Mouse (Mus musculus) neural tube, embryonic 11.5 days (tissue): Measurements from ENCODE around the gene Batf3. TPM values are rescaled to one million over a fixed set of nuclear protein-coding genes. Genes with fewer than 3 reads are reported as not detected.

Experiments used
- ATAC-seq: fragments of 200-750 bp; cut with Nextera tagmentation; 2 replicates; pipeline ENCODE4 v1.8.0; 2017; ENCODE audit warnings: moderate number of reproducible peaks, mild to moderate bottlenecking, moderate TSS enrichment, moderate library complexity; ENCODE audit not compliant: insufficient read depth, low FRiP score, low TSS enrichment
- DNase-seq: peaks from one replicate; pipeline ENCODE4 v3.0.0-alpha.2; 2015; ENCODE audit warnings: low spot score
- H3K27ac ChIP-seq: fragments of 300-500 bp; sonication (generic); 2 replicates; pipeline ENCODE4 v1.5.1; 2014; ENCODE audit warnings: low read depth, mild to moderate bottlenecking, low read length
- H3K27me3 ChIP-seq: fragments of 300-500 bp; sonication (generic); 2 replicates; pipeline ENCODE4 v1.6.1; 2014; ENCODE audit warnings: mild to moderate bottlenecking, low read length, mixed read lengths; ENCODE audit not compliant: control insufficient read depth, insufficient read depth
- H3K36me3 ChIP-seq: fragments of 300-500 bp; sonication (generic); 2 replicates; pipeline ENCODE4 v1.6.1; 2014; ENCODE audit warnings: mild to moderate bottlenecking, low read length, moderate library complexity, mixed read lengths; ENCODE audit not compliant: control insufficient read depth, insufficient read depth
- H3K4me1 ChIP-seq: fragments of 300-500 bp; sonication (generic); 2 replicates; pipeline ENCODE4 v1.6.1; 2014; ENCODE audit warnings: low read length, mixed read lengths; ENCODE audit not compliant: control insufficient read depth, insufficient read depth
- H3K4me2 ChIP-seq: fragments of 300-500 bp; sonication (generic); 2 replicates; pipeline ENCODE4 v1.6.1; 2014; ENCODE audit warnings: low read depth, mild to moderate bottlenecking, moderate library complexity
- H3K4me3 ChIP-seq: fragments of 300-500 bp; sonication (generic); 2 replicates; pipeline ENCODE4 v1.5.1; 2014; ENCODE audit warnings: low read depth, low read length
- H3K9ac ChIP-seq: fragments of 300-500 bp; sonication (generic); 2 replicates; pipeline ENCODE4 v1.6.1; 2014; ENCODE audit warnings: mild to moderate bottlenecking, low read length
- H3K9me3 ChIP-seq: fragments of 300-500 bp; sonication (generic); 2 replicates; pipeline ENCODE4 v1.6.1; 2016; ENCODE audit warnings: low read length; ENCODE audit not compliant: control insufficient read depth
- WGBS: fragments of 180-500 bp; shearing (Covaris S2); extraction: QIAGEN DNeasy Blood & Tissue Kit; methylation state at CpG from one replicate; pipeline ENCODE4 v1.1.7; 2014; 5-methylcytosine and 5-hydroxymethylcytosine counted together
- polyA plus RNA-seq: library from polyadenylated mRNA; unstranded; fragments of >200 nt; fragmentation: Nextera tagmentation; extraction: Ambion mirVana; gene quantifications from 2 replicates; pipeline ENCODE4 v1.2.1, GENCODE M21; 2014

Gene Batf3
- 4.7 and 4.8 TPM in 2 replicates for polyA plus RNA-seq

DNA sequence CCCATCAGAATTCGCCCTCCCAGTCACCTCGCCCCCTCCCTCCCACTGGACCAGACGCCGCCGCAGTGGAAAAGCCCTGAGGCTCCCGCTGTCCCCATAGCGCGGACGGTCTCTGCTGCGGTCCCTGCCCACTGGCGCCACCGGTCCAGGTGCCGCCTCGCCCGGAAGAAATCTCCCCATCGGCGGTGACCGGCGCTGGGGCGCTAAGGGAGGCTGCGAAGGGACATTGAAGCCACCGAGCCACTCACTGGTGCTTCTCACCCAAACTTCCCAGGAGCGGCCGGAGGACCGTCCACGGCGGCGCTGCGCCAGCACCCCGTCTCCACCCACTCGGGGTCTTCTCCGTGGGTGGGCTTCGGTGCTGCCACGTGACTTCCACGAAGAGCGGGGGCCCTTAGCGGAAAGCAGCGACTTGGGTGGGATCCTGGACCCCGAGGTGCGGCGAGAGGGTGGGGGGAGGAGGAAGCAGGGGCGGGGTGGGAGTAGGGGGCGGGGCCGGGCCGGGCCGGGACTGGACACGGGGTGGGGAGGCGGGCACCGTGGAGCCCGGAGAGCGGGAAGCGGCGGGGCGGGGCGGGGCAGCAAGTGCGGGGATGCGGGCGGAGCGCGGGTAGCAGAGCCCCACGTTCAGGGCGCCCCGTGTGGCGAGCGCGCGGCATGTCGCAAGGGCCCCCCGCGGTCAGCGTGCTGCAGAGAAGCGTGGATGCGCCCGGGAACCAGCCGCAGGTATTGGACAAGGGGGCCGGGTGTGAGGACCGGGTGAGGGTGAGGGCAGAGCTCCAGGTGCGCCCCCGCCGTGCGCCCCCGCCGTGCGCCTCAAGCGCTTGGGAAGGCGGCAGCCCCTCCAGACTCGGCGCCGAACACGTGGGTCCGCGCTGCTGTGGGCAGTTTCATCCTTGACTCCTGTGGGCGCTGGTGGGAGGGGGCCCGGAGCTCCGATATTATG lies at the start of gene Batf3:
Gene Batf3, plus strand, starts transcription at position 46 of the 946 bp plus-strand sequence.
- under 1% methylated on average over 86 of the region's 95 CpGs for WGBS
- Histone ChIP-seq H3K27ac (no peak within 1 kb of the TSS), H3K4me2 (peak within 1 kb of the TSS; percentile 98), H3K9me3 (no peaks in the 10 kb centered on the region), H3K36me3 (no peaks in the 10 kb centered on the region), H3K27me3 (peaks cover 9% of the 10 kb centered on the region), H3K4me1 (no peaks in the 10 kb centered on the region), H3K4me3 (peak within 1 kb of the TSS; percentile 54), H3K9ac (peak within 1 kb of the TSS; percentile 54)
- peak; percentile 69 for DNase-seq
- peak; percentile 86 for ATAC-seq

DNA sequence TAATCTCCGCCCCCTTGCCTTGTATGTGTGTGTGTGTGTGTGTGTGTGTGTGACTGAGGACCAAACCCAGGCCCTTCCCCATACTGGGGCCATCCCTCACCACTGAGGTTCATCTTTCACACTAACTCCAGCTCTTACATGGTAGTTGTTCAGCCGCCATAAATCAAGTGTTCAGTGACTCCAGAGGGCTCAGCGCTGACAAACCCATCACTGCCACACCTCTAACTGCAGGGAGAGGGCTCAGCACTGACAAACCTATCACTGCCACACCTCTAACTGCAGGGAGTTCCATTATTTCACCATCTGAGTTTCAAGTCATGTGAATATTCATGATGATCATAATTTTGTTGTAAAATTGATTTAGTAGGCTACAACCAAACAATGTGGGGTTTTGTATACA lies 44.1 kb upstream of the Batf3 start:
- no peak overlapping the region for H3K4me2 ChIP-seq
- no peaks in the 10 kb centered on the region for H3K9me3 ChIP-seq
- no peaks in the 10 kb centered on the region for H3K36me3 ChIP-seq
- WGBS, result 85% methylated on average over 3 of the region's 3 CpGs
- no peaks in the 10 kb centered on the region for H3K27me3 ChIP-seq
- H3K27ac ChIP-seq, result no peak overlapping the region
- ATAC-seq, result no peak
- no peaks in the 10 kb centered on the region for H3K4me1 ChIP-seq
- no peak for DNase-seq
- no peak overlapping the region for H3K4me3 ChIP-seq
- no peak overlapping the region for H3K9ac ChIP-seq

DNA sequence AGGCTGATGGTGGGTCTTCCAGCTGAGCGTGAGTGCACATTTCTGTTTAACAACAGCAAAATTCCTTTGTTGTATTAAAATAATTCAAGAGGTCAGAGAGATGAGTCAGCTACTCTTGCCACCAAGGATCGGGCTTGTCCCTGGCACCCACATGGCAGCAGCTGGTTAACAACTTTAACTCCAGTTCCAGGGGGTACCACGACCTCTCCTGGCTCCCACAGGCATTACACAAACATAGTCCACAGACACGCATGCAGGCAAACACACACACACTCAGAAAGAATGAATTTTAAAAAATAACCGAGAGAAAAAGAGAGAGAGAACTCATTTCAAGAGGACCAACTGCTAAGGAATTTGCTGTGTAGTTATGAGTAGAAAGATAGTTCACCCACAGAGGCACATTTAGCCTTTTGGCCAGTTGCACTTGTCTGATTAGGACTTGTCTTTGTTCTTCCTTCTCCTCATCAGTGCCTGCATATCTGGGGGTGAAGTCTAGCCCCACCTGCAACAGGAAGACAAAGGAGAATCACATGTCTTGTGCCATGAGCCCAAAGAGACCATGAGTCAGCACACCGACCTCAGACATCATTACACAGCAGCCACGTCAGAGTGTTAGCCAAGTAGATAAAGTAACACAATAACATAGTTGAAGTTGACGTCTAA lies 42.6 kb upstream of the Batf3 start:
- DNase-seq, result no peak
- Histone ChIP-seq H3K9ac (no peak overlapping the region), H3K27me3 (no peaks in the 10 kb centered on the region), H3K9me3 (no peaks in the 10 kb centered on the region), H3K27ac (no peak overlapping the region), H3K36me3 (no peaks in the 10 kb centered on the region), H3K4me2 (no peak overlapping the region), H3K4me1 (no peaks in the 10 kb centered on the region), H3K4me3 (no peak overlapping the region)
- 75% methylated on average over 8 of the region's 8 CpGs for WGBS
- no peak for ATAC-seq

DNA sequence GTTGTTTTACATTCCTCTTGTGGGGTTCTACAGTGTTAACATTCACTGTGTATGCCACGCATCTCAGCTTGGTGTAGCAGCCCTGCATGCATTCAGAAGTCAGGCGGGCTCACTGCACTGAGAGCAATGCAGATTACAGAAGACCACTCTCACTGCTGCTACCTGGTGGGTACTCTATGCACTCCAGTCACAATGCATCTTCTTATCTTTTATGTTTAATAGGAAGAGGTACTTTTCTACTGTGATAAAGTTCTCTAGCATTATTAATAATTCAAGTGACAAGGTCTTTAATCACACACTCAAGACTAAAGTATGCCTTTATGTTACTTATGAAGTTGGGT lies 42.1 kb upstream of the Batf3 start:
- H3K27me3 ChIP-seq, result no peaks in the 10 kb centered on the region
- no peak overlapping the region for H3K9ac ChIP-seq
- H3K9me3 ChIP-seq, result no peaks in the 10 kb centered on the region
- ATAC-seq, result no peak
- no peak overlapping the region for H3K27ac ChIP-seq
- no peaks in the 10 kb centered on the region for H3K36me3 ChIP-seq
- H3K4me1 ChIP-seq, result no peaks in the 10 kb centered on the region
- H3K4me2 ChIP-seq, result no peak overlapping the region
- WGBS, result 74% methylated on average over 2 of the region's 2 CpGs
- no peak overlapping the region for H3K4me3 ChIP-seq
- no peak for DNase-seq

DNA sequence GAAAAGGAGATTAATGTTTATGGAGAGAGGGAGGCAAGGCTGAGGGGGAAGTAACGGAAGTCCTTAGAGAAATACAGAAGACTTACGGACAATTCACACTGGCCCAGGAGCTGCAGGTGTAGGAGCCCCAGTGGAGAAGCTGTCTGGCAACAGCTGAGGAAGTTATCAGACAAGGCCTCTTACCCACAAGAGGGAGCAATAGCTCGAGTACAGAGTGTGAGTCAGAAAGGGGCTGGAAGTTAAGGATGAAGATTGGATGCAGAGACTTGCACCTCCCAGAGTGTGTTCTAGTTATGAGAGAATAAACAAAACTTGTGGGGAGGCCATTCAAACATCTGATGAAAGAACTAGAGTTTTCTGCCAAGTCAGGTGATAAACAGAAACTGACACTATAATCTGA lies 40.2 kb upstream of the Batf3 start:
- no peaks in the 10 kb centered on the region for H3K9me3 ChIP-seq
- no peak overlapping the region for H3K4me3 ChIP-seq
- no peaks in the 10 kb centered on the region for H3K27me3 ChIP-seq
- WGBS, result 73% methylated on average over 3 of the region's 3 CpGs
- H3K4me1 ChIP-seq, result no peaks in the 10 kb centered on the region
- no peak overlapping the region for H3K27ac ChIP-seq
- no peak overlapping the region for H3K9ac ChIP-seq
- ATAC-seq (no peak), DNase-seq (no peak)
- H3K36me3 ChIP-seq, result no peaks in the 10 kb centered on the region
- H3K4me2 ChIP-seq, result no peak overlapping the region

DNA sequence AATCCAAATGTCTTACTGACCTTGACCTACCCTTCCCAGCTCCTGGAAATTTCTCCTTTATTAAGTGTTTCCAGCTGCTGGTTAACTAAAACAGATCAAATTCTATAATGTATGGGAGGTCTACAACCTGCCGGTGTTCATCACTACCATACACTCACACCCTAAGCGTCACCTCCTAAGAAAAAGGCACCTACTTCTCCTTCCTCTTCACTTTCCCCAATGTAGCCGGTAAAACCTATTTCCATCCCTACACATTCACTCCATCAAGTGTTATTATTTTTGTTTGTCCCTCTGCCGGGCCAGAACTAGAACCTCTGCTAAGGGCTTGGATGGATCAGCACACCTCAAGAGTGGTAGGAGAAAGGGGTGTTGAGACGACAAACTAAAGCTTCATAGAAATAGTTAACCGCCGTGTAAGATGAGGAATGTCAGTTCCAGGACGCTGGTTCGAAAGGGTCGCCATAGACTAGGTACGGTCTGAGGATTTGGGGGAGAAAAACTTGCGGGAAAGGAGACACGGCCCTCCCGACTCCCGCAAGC lies 35.3 kb upstream of the Batf3 start:
- Histone ChIP-seq H3K36me3 (no peaks in the 10 kb centered on the region), H3K9me3 (no peaks in the 10 kb centered on the region), H3K4me3 (peak overlapping the region; percentile 81), H3K4me1 (peaks cover 9% of the 10 kb centered on the region; the same call in 1 of the 2 replicates), H3K27ac (no peak overlapping the region), H3K27me3 (no peaks in the 10 kb centered on the region), H3K9ac (peak overlapping the region; percentile 84), H3K4me2 (peak overlapping the region; percentile 58)
- ATAC-seq (peak; percentile 23; the same call in 1 of the 2 replicates), DNase-seq (no peak)
- WGBS, result 5% methylated on average over 15 of the region's 15 CpGs

DNA sequence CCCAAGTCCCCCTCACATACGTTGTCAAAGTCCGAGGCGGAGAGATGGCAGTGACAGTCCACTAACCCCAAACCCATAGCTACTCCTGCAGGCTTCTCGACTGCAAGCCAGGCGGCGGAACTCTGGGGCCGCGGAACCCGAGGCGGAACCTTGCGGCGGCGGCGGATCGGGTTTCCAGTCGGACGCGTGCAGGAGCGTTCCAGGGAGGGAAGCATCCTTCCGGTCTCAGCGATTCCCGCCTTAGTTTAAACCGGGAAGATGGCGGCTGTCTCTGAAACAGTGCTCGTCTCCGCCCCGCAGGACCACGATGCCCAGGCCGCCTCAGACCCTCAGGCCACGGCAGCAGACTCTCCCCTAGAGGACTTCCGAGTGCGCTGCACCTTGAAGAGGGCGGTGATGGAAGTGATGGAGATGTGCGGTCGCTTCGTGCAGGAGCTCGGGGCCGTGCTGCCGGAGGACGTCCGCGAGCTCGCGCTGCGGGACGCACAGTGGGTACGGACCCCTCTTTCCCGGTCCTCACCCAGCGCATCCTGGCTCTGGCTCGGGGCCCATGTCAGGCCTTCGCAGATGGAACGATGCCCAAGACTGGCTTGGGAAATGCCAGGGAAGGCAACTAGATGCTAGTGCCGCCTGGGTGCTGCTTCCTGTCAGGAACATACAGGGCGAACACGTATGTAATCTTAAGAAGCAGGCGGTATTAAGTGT lies 34.7 kb upstream of the Batf3 start, which contains the start of the genes Tatdn3 and Nsl1:
Gene Tatdn3, minus strand, starts transcription at position 152 of the 705 bp plus-strand sequence.
Gene Nsl1, plus strand, starts transcription at position 232 of the 705 bp plus-strand sequence.
- Histone ChIP-seq H3K4me1 (peaks cover 9% of the 10 kb centered on the region; the same call in 1 of the 2 replicates), H3K9me3 (no peaks in the 10 kb centered on the region), H3K9ac (peak within 1 kb of the TSS; percentile 84), H3K27me3 (no peaks in the 10 kb centered on the region), H3K27ac (no peak within 1 kb of the TSS), H3K36me3 (no peaks in the 10 kb centered on the region), H3K4me2 (peak within 1 kb of the TSS; percentile 58), H3K4me3 (peak within 1 kb of the TSS; percentile 81)
- DNase-seq (peak; percentile 89), ATAC-seq (peak; percentile 93)
- WGBS, result under 1% methylated on average over 55 of the region's 56 CpGs

DNA sequence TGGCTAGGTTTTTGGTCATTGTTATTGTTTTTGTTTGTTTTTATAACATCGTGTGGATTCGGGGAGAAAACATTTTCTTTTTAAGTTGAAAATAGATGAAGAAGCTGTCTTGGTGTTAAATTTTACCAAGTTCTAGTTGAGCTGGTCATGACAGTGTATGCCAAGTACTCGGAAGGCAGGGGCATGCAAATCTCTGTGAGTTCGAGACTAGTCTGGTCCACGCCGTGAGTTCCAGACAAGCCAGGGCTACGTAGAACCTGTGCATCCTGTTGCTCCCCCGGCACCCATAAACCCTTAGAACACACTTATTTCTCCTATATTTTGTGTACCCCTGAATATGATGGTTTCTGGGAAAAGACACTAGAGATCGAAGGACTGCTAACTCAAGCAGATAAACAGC lies 33.9 kb upstream of the Batf3 start:
- H3K4me1 ChIP-seq, result peaks cover 9% of the 10 kb centered on the region; the same call in 1 of the 2 replicates
- H3K9ac ChIP-seq, result peak overlapping the region; percentile 84
- no peaks in the 10 kb centered on the region for H3K36me3 ChIP-seq
- H3K4me3 ChIP-seq, result peak overlapping the region; percentile 81
- 61% methylated on average over 9 of the region's 9 CpGs for WGBS
- H3K4me2 ChIP-seq, result peak overlapping the region; percentile 58
- DNase-seq (no peak), ATAC-seq (no peak)
- H3K27me3 ChIP-seq, result no peaks in the 10 kb centered on the region
- H3K27ac ChIP-seq, result no peak overlapping the region
- H3K9me3 ChIP-seq, result no peaks in the 10 kb centered on the region
